Mouse (Mus musculus) brain, embryonic 14.5 days (tissue): ENCODE results near the gene Srprb. TPM values are rescaled to one million over a fixed set of nuclear protein-coding genes. Genes with fewer than 3 reads are reported as not detected.
"Not testable (repeated sequence)": the region's sequence is repeated elsewhere in the genome, so short reads cannot be mapped to it uniquely, and the experiment has no call there.

Experiments
- DNase-seq: peaks from one replicate; pipeline ENCODE4 v3.0.0-alpha.2; 2011; ENCODE audit warnings: low read depth
- CTCF ChIP-seq: fragments of 200-500 bp; IDR thresholded peaks from 2 replicates; pipeline ENCODE4 v1.5.1; 2012; ENCODE audit warnings: inconsistent platforms, mild to moderate bottlenecking, moderate library complexity, borderline replicate concordance; ENCODE audit not compliant: insufficient read depth, insufficient read length; ENCODE audit errors: extremely low read depth
- POLR2A ChIP-seq: fragments of 200-500 bp; IDR thresholded peaks from 2 replicates; pipeline ENCODE4 v1.6.1; 2012; ENCODE audit warnings: mild to moderate bottlenecking, inconsistent platforms, borderline replicate concordance; ENCODE audit not compliant: poor library complexity, insufficient read depth, insufficient read length, severe bottlenecking; ENCODE audit errors: extremely low read depth
- polyA plus RNA-seq: library from polyadenylated mRNA; depleted of rRNA; stranded (reverse); fragments of >200 nt; gene quantifications from 2 replicates; pipeline ENCODE4 v1.2.3, GENCODE M21; 2012

Gene Srprb
- polyA plus RNA-seq, 1 experiment = 58.0 TPM

DNA sequence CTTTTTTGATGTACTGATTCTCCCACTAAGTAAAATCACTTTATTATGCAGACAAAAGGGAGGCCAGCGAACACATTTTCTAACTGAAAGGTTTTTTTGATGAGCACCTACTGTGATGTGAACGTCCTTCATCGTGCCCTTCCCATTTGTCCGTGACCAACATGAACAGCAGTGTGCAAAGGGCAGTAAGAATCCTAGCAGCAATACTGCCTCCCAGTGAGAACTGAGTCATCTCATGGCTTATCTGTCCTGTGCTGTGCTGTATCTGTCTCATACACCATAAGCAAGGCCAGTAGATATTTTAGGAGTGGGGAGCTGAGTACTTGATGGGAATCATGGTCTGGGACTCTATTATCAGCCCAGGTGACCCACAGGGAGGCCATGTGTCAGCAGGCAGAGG, 13.5 kb downstream of the Srprb start:
- TF ChIP-seq CTCF (no peak), POLR2A (no peak)
- no peak for DNase-seq

DNA sequence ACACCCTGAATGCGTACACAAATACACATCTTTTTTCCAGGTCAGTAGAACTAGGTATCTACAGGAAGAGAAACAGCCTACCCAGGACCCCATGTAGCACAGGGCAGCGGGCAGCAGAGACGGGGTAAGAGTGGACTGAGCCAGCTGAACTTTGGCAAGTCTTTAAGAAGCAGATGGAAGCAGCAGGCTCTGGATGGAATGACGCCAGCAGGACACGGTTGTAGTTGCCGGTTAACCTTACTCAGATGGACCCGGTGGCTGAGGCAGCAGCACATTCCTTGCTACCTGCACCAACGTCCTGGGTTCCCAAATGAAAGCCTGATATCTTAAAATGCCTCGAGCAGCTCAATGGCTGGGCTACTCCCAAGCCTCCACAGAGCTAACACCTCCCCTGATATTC, 15.2 kb downstream of the Srprb start:
- DNase-seq = no peak
- TF ChIP-seq CTCF (no peak), POLR2A (no peak)

DNA sequence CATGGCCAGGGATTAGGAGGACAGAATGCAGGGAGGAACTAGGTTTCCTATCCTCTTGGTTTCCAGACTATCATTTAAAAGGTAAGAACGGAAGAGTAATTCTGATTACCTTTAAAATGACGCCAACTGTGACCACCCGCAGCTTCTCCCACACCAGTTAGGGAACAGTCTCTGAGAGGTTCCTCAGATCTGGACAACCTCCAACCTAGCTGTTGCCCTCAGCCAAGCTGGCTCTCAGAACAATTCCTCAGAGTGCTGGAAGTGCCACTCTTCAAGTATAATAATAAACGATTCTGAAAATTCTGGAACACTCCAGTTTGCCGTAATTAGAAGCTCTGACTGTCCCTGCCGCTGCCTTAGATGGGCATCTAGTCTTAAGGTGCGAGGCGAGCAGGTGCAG, 16.0 kb downstream of the Srprb start:
- DNase-seq = no peak
- TF ChIP-seq POLR2A (no peak), CTCF (no peak)

DNA sequence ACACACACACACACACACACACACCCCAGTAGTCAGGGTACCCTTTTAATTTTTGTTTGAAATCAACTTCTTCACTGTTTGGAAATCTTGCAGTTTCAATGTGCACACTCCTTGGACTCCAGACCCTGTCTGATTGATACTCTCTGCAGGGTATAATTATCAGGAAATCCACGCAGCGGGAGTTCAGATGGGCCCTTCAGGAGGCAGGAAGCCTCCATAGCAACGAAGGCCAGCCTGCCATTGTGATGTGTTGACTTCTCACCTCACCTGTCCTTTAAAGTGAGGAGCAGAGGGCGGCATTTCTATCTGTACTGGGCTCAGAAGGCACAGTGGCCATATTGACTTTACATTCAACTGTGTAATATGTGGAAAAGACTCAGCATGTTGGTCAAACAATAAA, 17.1 kb downstream of the Srprb start:
- DNase-seq = no peak
- no peak for TF ChIP-seq CTCF
- TF ChIP-seq POLR2A = no peak

DNA sequence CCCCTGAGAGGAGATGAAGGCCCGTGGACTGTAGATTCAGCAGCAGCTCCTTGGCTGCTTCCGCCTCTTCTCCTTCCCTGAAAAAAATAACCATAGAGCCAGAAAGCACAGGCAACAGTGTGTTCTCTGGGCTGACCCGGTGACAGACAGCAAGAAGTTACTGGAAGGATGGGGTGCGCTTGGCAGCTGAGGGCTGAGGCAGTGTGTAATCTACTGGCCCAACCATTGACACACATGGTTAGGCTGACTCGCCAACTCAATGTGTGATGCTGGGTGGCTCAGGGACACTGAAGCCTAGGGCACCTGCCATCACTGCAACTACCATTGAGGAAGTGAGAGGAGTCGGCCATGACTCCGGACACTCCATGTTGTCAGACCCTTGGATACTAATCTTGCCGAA, 20.1 kb downstream of the Srprb start:
- TF ChIP-seq POLR2A (no peak), CTCF (no peak)
- no peak for DNase-seq

DNA sequence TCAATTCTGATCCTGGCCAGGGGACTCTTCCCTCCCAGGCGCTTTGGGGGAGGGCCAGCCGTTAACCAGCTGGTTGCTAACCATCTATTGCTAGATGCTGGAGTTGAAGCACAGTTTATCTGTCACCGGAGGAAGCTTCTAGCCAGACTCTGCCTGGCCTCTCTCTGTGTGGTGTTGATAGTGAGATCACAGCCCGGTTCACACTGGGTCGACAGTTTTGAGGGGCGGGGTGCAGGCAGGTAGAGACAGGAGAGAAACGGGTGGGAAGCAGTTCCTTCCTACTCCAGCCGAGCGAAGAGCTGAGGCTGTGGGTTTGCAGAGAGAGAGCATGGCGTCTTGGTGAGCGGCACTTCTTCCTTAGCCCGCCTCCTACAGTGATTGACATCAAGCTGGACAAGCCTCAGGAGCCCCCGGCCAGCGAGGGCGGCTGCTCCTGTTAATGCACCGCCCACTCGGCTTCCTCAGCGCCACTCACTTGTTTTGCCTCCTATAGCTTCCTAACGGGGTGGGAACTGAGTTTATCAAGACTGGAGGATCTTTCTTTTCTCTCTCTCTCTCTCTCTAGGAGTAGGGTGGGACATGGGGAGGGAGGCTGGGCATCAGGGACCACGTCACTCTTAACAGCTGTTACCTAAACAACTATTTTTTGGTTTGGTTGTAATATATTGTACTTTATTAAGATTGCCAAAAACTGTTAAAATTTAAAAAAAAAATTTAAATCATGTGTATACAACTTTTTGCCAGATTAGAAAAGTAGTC, 21.0 kb downstream of the Srprb start:
- DNase-seq = peak; percentile 92
- TF ChIP-seq POLR2A (no peak), CTCF (no peak)

DNA sequence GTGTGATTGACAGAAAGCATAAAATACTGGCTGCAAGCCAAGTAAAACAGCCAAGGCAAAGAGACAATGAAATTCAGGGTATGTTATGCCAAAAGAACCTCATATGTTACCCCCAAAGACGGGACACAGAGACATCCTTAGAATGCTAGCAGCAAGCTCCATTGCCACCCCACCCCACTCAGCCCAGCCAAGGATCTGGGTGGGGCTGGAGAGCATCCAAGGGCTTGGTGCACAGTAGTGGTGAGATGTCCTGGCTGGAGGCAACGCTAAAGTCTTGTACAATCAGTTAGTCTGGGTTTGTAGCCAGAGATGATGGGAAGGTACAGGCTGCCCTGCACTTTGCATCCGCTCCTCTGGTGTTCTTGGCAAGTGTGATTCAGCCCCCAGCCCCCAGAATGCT, 21.6 kb downstream of the Srprb start:
- TF ChIP-seq CTCF = no peak
- TF ChIP-seq POLR2A = no peak
- peak; percentile 38 for DNase-seq

DNA sequence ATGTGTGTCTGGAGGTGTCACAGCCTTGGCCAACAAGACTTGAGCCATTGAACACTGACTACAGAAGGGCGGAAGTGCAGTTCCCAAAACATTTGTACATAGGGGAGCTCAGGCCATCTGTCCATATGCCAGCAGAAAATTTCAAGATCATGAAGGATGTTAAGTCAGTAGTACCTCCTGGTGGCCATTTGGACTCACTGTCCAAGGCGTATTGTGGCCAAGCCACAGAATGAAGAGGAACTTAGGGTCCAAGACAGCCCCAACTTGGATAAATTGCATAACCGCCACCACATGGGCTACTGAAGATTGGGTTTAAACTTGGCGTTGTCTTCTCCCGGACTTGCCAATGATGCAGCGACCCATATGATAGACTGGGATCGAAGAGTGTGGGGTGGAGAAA, 26.2 kb downstream of the Srprb start:
- no peak for DNase-seq

DNA sequence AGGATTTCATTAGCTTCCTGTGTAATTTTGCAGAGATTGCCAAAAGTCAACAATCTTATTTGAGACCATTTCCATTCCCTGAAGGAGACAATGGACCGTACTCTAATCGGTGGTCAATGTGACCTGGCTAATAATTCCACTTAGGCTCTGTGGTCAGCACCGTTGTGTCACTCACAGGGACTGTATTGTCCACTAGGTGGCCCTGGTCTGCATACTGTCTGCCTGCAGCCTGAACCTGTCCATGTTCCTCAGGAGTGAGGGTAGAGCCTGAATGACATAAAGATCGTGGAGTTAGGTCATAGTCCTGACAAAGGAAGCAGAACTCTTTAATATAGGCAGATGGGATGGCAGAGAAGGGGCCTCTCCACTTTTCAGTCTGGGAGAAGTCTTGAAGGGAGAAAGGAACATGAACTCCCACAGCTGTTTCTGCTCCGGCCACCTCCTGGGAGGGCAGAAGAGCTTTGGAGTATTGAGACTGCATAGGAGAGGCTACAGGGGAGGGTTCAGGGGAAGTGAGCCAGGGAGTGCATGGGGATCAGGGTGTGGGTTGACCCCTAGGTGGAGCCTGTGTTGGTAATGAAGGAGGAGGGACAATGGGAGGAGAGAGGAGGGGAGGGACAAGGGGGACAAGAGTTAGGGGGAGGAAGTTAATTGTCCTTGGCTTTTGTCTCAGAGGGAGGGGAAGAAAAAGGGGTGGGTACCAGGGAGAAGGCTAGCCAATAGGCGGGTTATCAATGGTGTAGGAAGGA, 27.0 kb downstream of the Srprb start:
- DNase-seq = no peak
- TF ChIP-seq CTCF (peak; percentile 51; the same call in 1 of the 2 replicates), POLR2A (no peak)

More for the DNA sequence above, 26.2 kb downstream of the Srprb start:
- TF ChIP-seq CTCF = no peak
- TF ChIP-seq POLR2A = no peak

DNA sequence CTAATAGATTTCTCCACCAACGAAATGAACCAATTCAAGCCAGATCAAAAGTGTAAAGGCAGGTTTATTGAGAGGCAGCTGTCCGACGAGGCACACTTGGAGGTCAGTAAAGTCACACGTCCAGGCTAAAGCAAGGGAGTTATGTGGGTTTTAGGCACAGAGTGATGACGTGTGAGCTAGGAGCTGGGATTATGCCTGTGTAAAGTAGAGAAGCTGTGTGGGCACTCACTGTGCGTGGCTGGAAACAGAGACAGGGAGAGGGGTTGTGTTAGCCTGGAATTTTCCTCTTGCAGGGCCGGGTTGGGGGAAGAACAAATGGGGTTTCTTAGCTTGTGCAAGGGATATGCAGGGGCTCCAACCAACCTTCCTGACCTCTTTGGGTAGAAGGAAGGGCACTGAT, 33.2 kb downstream of the Srprb start:
- TF ChIP-seq POLR2A = no peak
- TF ChIP-seq CTCF = no peak
- no peak for DNase-seq

DNA sequence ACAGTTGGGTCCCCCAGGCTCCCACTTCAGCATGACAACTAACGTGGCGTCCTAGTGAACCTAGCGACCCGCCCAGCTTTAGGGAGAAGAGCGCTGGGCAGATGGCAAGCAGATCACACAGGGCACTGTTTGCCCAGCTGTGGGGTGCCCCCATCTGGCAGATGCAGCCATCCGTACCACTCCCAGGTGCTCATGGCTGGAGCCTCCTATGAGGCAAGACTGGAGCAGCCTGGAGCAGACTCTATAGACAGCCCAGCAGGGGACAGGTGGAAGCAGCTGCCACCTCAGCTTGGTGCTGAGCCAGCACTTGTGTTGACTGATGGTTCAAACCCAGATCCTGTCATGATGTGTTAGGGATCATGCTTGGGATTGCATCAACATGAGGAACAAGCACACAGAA, 33.9 kb downstream of the Srprb start:
- TF ChIP-seq CTCF (no peak), POLR2A (no peak)
- DNase-seq = peak; percentile 39

DNA sequence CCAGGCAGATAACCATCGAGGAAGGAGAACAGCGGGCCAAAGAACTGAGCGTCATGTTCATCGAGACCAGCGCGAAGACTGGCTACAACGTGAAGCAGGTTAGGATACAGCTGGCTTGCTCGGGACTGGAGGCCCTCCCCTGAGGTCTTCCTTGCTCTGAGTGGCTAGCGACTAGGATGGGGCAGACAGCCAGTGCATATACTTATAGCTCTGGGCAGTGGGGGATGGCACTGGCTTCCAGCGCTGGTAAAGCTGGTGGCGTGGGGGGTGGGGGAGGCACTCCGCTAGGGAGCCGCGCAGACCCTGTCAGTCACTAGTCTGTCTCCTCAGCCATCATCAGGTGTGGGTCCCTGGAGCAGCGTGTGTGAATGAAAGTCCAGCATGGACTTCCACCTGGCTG, 38.1 kb downstream of the Srprb start:
- no peak for DNase-seq
- TF ChIP-seq POLR2A (no peak), CTCF (no peak)

DNA sequence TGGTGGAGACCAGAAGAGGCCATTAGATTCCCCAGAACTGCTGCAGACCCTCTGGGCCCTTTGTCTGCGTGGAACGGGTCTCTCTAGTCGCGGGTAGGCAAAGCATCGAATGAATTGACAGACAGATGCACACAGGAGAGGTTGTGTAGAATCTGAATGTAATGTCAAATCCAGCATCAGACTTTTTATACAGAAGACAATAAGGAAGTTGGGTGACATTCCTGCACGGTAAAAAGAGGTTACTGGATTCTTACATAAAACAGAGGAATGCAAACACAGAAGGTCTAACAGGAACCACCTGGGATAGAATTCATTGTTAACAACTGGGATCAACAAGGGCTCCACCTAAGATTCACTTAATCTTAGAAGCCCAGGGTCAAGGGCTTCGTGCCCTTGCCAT, 46.8 kb downstream of the Srprb start:
- DNase-seq = not testable (repeated sequence)
